Mouse (Mus musculus) myocyte (in vitro differentiated cells): ENCODE results near the gene Gm9945. TPM values are rescaled to one million over a fixed set of nuclear protein-coding genes. Genes with fewer than 3 reads are reported as not detected.

Source experiments
- H3K27me3 ChIP-seq: one replicate; pipeline ENCODE4 v1.6.1; 2011; ENCODE audit not compliant: control insufficient read depth, insufficient read depth, insufficient read length
- H3K36me3 ChIP-seq: one replicate; pipeline ENCODE4 v1.6.1; 2011; ENCODE audit not compliant: control insufficient read depth, insufficient read depth
- H3K4me2 ChIP-seq: one replicate; pipeline ENCODE4 v1.6.1; 2011; ENCODE audit warnings: low read depth, control low read depth
- H3K4me3 ChIP-seq: one replicate; pipeline ENCODE4 v1.5.1; 2011; ENCODE audit warnings: mild to moderate bottlenecking, control low read depth, moderate library complexity
- H3K79me2 ChIP-seq: one replicate; pipeline ENCODE4 v1.6.1; 2011; ENCODE audit not compliant: control insufficient read depth, insufficient read depth
- H3ac ChIP-seq: one replicate; pipeline ENCODE4 v1.6.1; 2011; ENCODE audit not compliant: control insufficient read depth, insufficient read length
- CEBPB ChIP-seq: IDR thresholded peaks from 2 replicates; pipeline ENCODE4 v1.6.1; 2011; ENCODE audit warnings: mild to moderate bottlenecking, moderate library complexity; ENCODE audit not compliant: poor library complexity, insufficient read depth, severe bottlenecking
- E2F4 ChIP-seq: IDR thresholded peaks from one replicate; pipeline ENCODE4 v1.6.1; 2011; ENCODE audit warnings: mild to moderate bottlenecking, control low read depth, moderate library complexity; ENCODE audit not compliant: insufficient read depth
- MAX ChIP-seq: IDR thresholded peaks from one replicate; pipeline ENCODE4 v1.6.1; 2011; ENCODE audit warnings: low read depth, mild to moderate bottlenecking, control low read depth
- MYOD1 ChIP-seq, 3 experiments: IDR thresholded peaks; one replicate each; pipeline ENCODE4 v1.6.1; 2011; ENCODE audit warnings: control low read depth in 2 of 3, low read depth in 2 of 3, mild to moderate bottlenecking in 2 of 3, moderate library complexity in 1 of 3; ENCODE audit not compliant: insufficient read length in 2 of 3, control insufficient read depth in 1 of 3
- MYOG ChIP-seq, 3 experiments: IDR thresholded peaks; one replicate each; pipeline ENCODE4 v1.6.1; 2011; ENCODE audit warnings: control low read depth in 2 of 3, low read depth in 2 of 3, mild to moderate bottlenecking in 2 of 3; ENCODE audit not compliant: insufficient read length in 2 of 3, control insufficient read depth in 1 of 3, insufficient read depth in 1 of 3
- POLR2A ChIP-seq: IDR thresholded peaks from one replicate; pipeline ENCODE4 v1.6.1; 2011; ENCODE audit warnings: low read depth, mild to moderate bottlenecking, control low read depth, moderate library complexity; ENCODE audit not compliant: insufficient read length
- POLR2AphosphoS2 ChIP-seq: IDR thresholded peaks from one replicate; pipeline ENCODE4 v1.6.1; 2011; ENCODE audit warnings: low read depth, control low read depth; ENCODE audit not compliant: insufficient read length
- REST ChIP-seq: IDR thresholded peaks from one replicate; pipeline ENCODE4 v1.6.1; 2011; ENCODE audit warnings: mild to moderate bottlenecking, control low read depth, moderate library complexity; ENCODE audit not compliant: insufficient read depth, insufficient read length
- SRF ChIP-seq: IDR thresholded peaks from one replicate; pipeline ENCODE4 v1.6.1; 2011; ENCODE audit warnings: low read depth; ENCODE audit not compliant: control insufficient read depth, insufficient read length
- TCF12 ChIP-seq: IDR thresholded peaks from one replicate; pipeline ENCODE4 v1.6.1; 2011; ENCODE audit warnings: mild to moderate bottlenecking, control low read depth; ENCODE audit not compliant: poor library complexity, insufficient read depth, severe bottlenecking
- TCF3 ChIP-seq: IDR thresholded peaks from one replicate; pipeline ENCODE4 v1.6.1; 2011; ENCODE audit warnings: low read depth, control low read depth; ENCODE audit not compliant: insufficient read length
- USF1 ChIP-seq: IDR thresholded peaks from one replicate; pipeline ENCODE4 v1.6.1; 2011; ENCODE audit warnings: low read depth, mild to moderate bottlenecking, control low read depth, moderate library complexity
- polyA plus RNA-seq: library from polyadenylated mRNA; unstranded; fragments of >200 nt; fragmentation: generic; extraction: Trizol; gene quantifications from one replicate; pipeline ENCODE4 v1.2.1, GENCODE M21; 2012; ENCODE audit warnings: missing spikeins

The Gm9945 gene
- polyA plus RNA-seq, 1 experiment, result not detected

DNA sequence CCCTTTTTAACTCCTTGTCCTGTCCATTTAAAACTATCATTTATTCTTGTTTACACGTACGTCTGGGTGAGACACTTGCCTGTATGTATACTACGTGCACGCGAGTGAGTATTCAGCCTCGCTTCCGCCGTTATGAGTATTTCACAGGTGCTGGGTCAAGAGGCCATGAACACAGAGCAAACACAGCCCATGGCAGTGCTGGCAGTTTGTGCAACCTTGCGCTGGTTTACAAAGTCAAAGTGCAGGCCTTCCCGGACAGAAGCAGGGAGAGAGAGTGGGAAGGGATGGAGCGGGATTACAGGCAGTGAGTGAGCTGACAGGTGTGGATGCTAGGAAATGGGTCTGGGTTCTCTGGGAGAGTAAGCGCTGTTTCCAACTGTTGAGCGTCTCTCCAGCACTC is 33.8 kb upstream of the Gm9945 start:
- H3K4me3 ChIP-seq, result no peak overlapping the region
- H3ac ChIP-seq, result no peak overlapping the region
- no peak for TF ChIP-seq REST
- no peak for TF ChIP-seq MYOG (IDR thresholded peaks at IDR 0.05; ENCODE audit: control insufficient read depth in 1 of 3, insufficient read depth in 1 of 3, insufficient read length in 2 of 3, low read depth in 2 of 3)
- no peaks in the 10 kb centered on the region for H3K79me2 ChIP-seq
- H3K36me3 ChIP-seq, result no peaks in the 10 kb centered on the region
- H3K4me2 ChIP-seq, result no peak overlapping the region
- H3K27me3 ChIP-seq, result peaks cover 8% of the 10 kb centered on the region

DNA sequence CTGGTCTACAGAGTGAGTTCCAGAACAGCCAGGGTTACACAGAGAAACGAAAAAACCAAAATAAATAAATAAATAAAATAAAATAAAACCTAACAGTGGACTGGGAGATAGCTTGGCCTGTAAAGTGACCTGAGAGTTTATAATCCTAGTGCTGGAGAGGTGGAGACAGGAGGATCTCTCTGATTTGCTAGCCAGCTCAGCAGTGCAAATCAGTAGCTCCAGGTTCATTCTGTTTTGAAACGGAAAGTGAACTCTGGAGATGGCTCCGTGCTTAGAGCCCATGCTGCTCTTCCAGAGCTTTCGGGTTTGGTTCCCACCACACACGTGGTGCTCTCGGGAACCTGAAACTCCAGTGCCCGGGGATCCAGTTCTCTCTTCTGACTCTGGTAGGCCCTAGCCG is 32.0 kb upstream of the Gm9945 start:
- H3K79me2 ChIP-seq, result no peaks in the 10 kb centered on the region
- H3K27me3 ChIP-seq, result peaks cover 8% of the 10 kb centered on the region
- H3K36me3 ChIP-seq, result no peaks in the 10 kb centered on the region
- H3K4me3 ChIP-seq, result no peak overlapping the region
- no peak overlapping the region for H3K4me2 ChIP-seq
- TF ChIP-seq POLR2AphosphoS2, result no peak
- TF ChIP-seq TCF12, result no peak
- no peak for TF ChIP-seq TCF3
- no peak for TF ChIP-seq CEBPB
- TF ChIP-seq MAX, result no peak
- no peak for TF ChIP-seq REST
- no peak for TF ChIP-seq POLR2A
- no peak for TF ChIP-seq USF1
- no peak for TF ChIP-seq MYOG (IDR thresholded peaks at IDR 0.05; ENCODE audit: control insufficient read depth in 1 of 3, insufficient read depth in 1 of 3, insufficient read length in 2 of 3, low read depth in 2 of 3)
- no peak for TF ChIP-seq E2F4
- H3ac ChIP-seq, result no peak overlapping the region

DNA sequence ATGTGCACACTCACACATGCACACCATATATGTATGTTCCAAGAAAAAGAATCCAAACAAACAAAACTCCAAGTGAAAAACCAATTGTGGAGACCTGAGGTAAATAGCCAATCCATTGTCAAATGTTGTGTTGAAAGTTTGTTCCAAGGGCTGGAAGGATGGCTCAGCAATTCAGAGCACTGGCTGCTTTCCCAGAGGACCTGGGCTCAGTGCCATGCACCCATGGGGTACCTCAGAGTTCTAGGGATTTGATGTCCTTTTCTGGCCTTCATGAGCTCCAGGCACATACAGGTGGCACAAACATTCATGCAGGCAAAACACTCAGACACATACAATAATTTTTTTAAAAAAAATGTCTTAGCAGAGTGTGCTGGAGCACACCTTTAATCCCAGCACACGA is 31.4 kb upstream of the Gm9945 start:
- Histone ChIP-seq H3K79me2 (no peaks in the 10 kb centered on the region), H3K4me2 (no peak overlapping the region), H3K4me3 (no peak overlapping the region), H3ac (no peak overlapping the region), H3K27me3 (peaks cover 8% of the 10 kb centered on the region), H3K36me3 (no peaks in the 10 kb centered on the region)
- no peak for TF ChIP-seq MYOG (IDR thresholded peaks at IDR 0.05; ENCODE audit: control insufficient read depth in 1 of 3, insufficient read depth in 1 of 3, insufficient read length in 2 of 3, low read depth in 2 of 3)
- TF ChIP-seq TCF3, result no peak
- no peak for TF ChIP-seq E2F4
- TF ChIP-seq MAX, result no peak
- no peak for TF ChIP-seq SRF
- no peak for TF ChIP-seq POLR2A
- no peak for TF ChIP-seq POLR2AphosphoS2
- no peak for TF ChIP-seq USF1
- TF ChIP-seq CEBPB, result no peak
- TF ChIP-seq REST, result no peak
- no peak for TF ChIP-seq MYOD1 (IDR thresholded peaks at IDR 0.05; ENCODE audit: control insufficient read depth in 1 of 3, insufficient read length in 2 of 3, low read depth in 2 of 3)
- no peak for TF ChIP-seq TCF12

DNA sequence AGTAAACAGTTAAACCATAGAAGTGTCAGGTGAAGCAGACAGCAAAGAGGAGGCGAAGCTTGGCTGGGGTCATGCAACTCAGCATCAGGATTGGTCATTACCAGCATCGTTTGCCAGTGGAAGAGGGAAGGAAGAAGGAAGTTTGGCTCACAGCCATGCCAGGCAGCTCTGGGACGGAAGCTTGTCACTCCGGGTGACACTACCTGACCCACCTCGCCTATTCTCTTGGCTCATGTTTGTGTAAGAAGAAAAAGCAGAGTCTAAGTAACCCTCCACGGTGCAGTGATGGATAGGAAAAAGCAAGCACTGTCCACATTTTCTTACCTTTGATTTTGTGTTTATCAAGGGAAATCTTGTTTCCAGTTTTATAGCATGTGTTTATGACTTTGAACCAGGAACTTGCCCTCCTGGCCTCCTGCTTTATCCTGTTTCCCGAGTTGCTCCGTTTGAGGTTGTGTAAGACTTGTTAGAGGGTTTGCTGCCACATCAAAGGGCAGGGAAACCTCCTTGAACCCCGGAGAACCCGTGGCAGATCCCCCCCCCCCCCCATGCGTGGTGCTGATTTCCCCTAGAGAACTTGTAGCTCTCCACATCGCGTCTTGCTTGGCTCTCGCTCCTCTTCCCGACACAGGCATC is 29.8 kb upstream of the Gm9945 start:
- TF ChIP-seq SRF (no peak), MYOG (IDR thresholded peaks at IDR 0.05; ENCODE audit: control insufficient read depth in 1 of 3, insufficient read depth in 1 of 3, insufficient read length in 2 of 3, low read depth in 2 of 3) (no peak), TCF3 (no peak), TCF12 (no peak), MYOD1 (IDR thresholded peaks at IDR 0.05; ENCODE audit: control insufficient read depth in 1 of 3, insufficient read length in 2 of 3, low read depth in 2 of 3) (no peak), CEBPB (no peak), E2F4 (no peak), REST (no peak), USF1 (no peak), POLR2A (no peak), POLR2AphosphoS2 (no peak), MAX (no peak)
- H3K4me3 ChIP-seq, result no peak overlapping the region
- H3K4me2 ChIP-seq, result no peak overlapping the region
- H3ac ChIP-seq, result no peak overlapping the region
- H3K36me3 ChIP-seq, result no peaks in the 10 kb centered on the region
- peaks cover 8% of the 10 kb centered on the region for H3K27me3 ChIP-seq
- H3K79me2 ChIP-seq, result no peaks in the 10 kb centered on the region

- peaks cover 8% of the 10 kb centered on the region for H3K27me3 ChIP-seq
- H3K79me2 ChIP-seq, result no peaks in the 10 kb centered on the region
- H3K36me3 ChIP-seq, result no peaks in the 10 kb centered on the region
- no peak overlapping the region for H3K4me3 ChIP-seq
- H3K4me2 ChIP-seq, result no peak overlapping the region
- H3ac ChIP-seq, result no peak overlapping the region
- TF ChIP-seq POLR2AphosphoS2, result no peak
- TF ChIP-seq MAX, result no peak
- TF ChIP-seq USF1, result no peak
These were observed 28.6 kb upstream of the Gm9945 start for GRCm38 (mm10) chr11:53451361-53451760.
